Mouse (Mus musculus) small intestine, adult 2 months (tissue): ENCODE measurements around the gene Cfap70.

Source experiments
- CTCF ChIP-seq: fragments of 200-500 bp; IDR thresholded peaks from 2 replicates; pipeline ENCODE4 v1.5.1; 2012; ENCODE audit warnings: low read depth, mild to moderate bottlenecking, control low read depth, inconsistent platforms, low read length, moderate library complexity, mixed read lengths; ENCODE audit not compliant: insufficient replicate concordance, insufficient read length; ENCODE audit errors: extremely low read depth
- POLR2A ChIP-seq: fragments of 200-500 bp; IDR thresholded peaks from 2 replicates; pipeline ENCODE4 v1.6.1; 2012; ENCODE audit warnings: low read depth, mild to moderate bottlenecking, control low read depth, inconsistent platforms, low read length, moderate library complexity

DNA sequence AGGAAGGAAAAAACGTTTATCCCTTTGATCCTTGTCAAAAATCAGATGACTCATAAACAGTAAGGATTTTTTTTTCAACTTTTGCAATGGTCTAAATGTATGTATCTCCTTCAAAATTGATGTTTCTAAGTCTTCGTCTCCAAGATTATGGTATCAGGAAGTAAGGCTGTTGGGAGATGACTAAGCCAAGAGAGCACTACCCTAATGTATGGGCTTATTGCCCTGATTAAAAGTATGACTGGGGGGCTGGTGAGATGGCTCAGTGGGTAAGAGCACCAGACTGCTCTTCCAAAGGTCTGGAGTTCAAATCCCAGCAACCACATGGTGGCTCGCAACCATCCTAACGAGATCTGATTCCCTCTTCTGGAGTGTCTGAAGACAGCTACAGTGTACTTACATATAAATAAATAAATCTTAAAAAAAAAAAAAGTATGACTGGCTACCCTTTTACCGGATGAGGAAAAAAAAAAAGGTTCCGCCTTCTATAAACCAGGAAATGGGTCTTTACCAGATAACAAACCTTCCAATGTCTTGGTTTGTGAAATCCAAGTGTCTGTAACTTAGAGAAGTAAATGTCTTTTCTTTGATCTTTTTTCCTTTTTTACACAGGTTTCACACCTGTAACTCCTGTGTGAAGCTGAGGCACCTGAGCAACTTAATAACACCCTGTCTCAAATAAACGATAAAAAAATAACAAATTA, 30.2 kb upstream of the Cfap70 start:
- TF ChIP-seq POLR2A (no peak), CTCF (no peak)
